8 mouse cellular contexts compared by ENCODE assay signal in the genomic region with DNA sequence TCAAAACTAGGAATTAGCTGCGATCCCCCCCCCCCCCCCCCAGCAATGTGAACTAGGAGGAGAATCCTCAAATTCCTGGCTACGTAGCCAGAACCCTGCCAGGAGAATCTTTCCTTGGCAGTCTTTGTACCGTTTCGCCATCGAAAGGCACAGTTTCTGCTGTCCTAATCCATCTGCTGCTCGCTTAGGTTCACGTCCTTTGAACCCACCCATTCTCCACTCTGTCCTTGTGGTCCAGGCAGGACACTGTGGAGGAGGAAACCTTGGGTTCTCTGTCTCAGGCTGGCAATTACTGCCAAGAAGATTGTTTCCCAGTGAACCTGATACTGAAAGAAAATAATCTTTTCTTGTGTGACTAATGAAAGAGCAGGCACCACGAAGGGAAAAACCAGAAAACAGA. TPM values are rescaled to one million over a fixed set of nuclear protein-coding genes. Genes with fewer than 3 reads are reported as not detected.
A peak's percentile ranks its signal among the peaks of the same experiment; 100 is the strongest.
DNase-seq lines count a peak whose midpoint lies in the region; ATAC-seq lines count a peak whose summit lies in the region.

No protein-coding gene starts in this region.

- no peak for ATAC-seq in heart, embryonic 13.5 days (ENCODE audit: extremely low read depth, insufficient number of reproducible peaks, low FRiP score, low TSS enrichment)
- no peak for ATAC-seq in forebrain, embryonic 13.5 days
- ATAC-seq in neural tube, embryonic 12.5 days (ENCODE audit: low FRiP score, low read depth) = no peak
- no peak for ATAC-seq in activated CD4-positive, CD25-positive, alpha-beta regulatory T cell, adult 4 months

- peak overlapping the region; percentile 98 for H3K9ac ChIP-seq in heart, embryonic 13.5 days
- 0 out of 2 replicates have a peak overlapping the region, but pooled peaks have one; percentile 23 for H3K9ac ChIP-seq in forebrain, embryonic 13.5 days
- H3K9ac ChIP-seq in neural tube, embryonic 12.5 days = peak overlapping the region; percentile 91

- H3K36me3 ChIP-seq in heart, embryonic 13.5 days = no peaks in the 10 kb centered on the region
- H3K36me3 ChIP-seq in forebrain, embryonic 13.5 days (ENCODE audit: poor library complexity, severe bottlenecking) = no peaks in the 10 kb centered on the region
- no peaks in the 10 kb centered on the region for H3K36me3 ChIP-seq in neural tube, embryonic 12.5 days

- intact Hi-C loops in heart, postnatal 25 days (cut with DNase I) = loop anchor here (2.0 to 10.0 kb wide), 2 partner anchors 165 to 431 kb away; a partner anchor contains a TSS

- H3K4me1 ChIP-seq in heart, embryonic 13.5 days = peaks cover 19% of the 10 kb centered on the region
- peaks cover 27% of the 10 kb centered on the region for H3K4me1 ChIP-seq in forebrain, embryonic 13.5 days
- peaks cover 19% of the 10 kb centered on the region; the same call in 1 of the 2 replicates for H3K4me1 ChIP-seq in neural tube, embryonic 12.5 days

- H3K4me3 ChIP-seq in heart, embryonic 13.5 days = peak overlapping the region; percentile 93
- H3K4me3 ChIP-seq in forebrain, embryonic 13.5 days = peak overlapping the region; percentile 95
- no peak overlapping the region for H3K4me3 ChIP-seq in neural tube, embryonic 12.5 days

- H3K9me3 ChIP-seq in heart, embryonic 13.5 days = no peaks in the 10 kb centered on the region
- no peaks in the 10 kb centered on the region for H3K9me3 ChIP-seq in forebrain, embryonic 13.5 days (replicated peaks)
- no peaks in the 10 kb centered on the region for H3K9me3 ChIP-seq in neural tube, embryonic 12.5 days

- DNase-seq in heart, postnatal 25 days (ENCODE audit: low spot score) = no peak
- peak; percentile 25 for DNase-seq in ZHBTc4 (ENCODE audit: low read depth, low spot score)
- DNase-seq in kidney, postnatal 36 days = peak; percentile 43 to 53
- DNase-seq in B cell, adult 2 months = no peak

- H3K27me3 ChIP-seq in heart, embryonic 13.5 days (replicated peaks) = no peaks in the 10 kb centered on the region
- H3K27me3 ChIP-seq in forebrain, embryonic 13.5 days = no peaks in the 10 kb centered on the region
- H3K27me3 ChIP-seq in neural tube, embryonic 12.5 days (replicated peaks) = no peaks in the 10 kb centered on the region

- peak overlapping the region; percentile 93 for H3K4me2 ChIP-seq in heart, embryonic 13.5 days
- peak overlapping the region; percentile 76 for H3K4me2 ChIP-seq in forebrain, embryonic 13.5 days
- peak overlapping the region; percentile 80 for H3K4me2 ChIP-seq in neural tube, embryonic 12.5 days (replicated peaks)

- H3K27ac ChIP-seq in heart, embryonic 13.5 days (replicated peaks) = no peak overlapping the region
- 0 out of 2 replicates have a peak overlapping the region, but pooled peaks have one; percentile 6 for H3K27ac ChIP-seq in forebrain, embryonic 13.5 days
- H3K27ac ChIP-seq in neural tube, embryonic 12.5 days = no peak overlapping the region

- WGBS in heart, embryonic 13.5 days = 3% methylated on average over 8 of the region's 8 CpGs
- WGBS in forebrain, embryonic 13.5 days = 4% methylated on average over 8 of the region's 8 CpGs
- 2% methylated on average over 8 of the region's 8 CpGs for WGBS in neural tube, embryonic 12.5 days

RNA-seq across cellular contexts. Expression of a gene that starts 1.0 kb away (rescaled TPM):
- 8.3 and 8.4 TPM in 2 replicates for polyA plus RNA-seq in heart, embryonic 13.5 days (2015; fragmentation: Nextera tagmentation; extraction: Ambion mirVana)
- total RNA-seq in heart, postnatal 25 days (2021) = 10 to 100 TPM; 27.2 to 34.1 TPM
- polyA plus RNA-seq in forebrain, embryonic 13.5 days (2015; fragmentation: Nextera tagmentation; extraction: Ambion mirVana) = 12.3 and 14.2 TPM in 2 replicates
- polyA plus RNA-seq in neural tube, embryonic 12.5 days (2016; fragmentation: Nextera tagmentation; extraction: Ambion mirVana) = 14.3 and 14.5 TPM in 2 replicates
- polyA plus RNA-seq in activated CD4-positive, CD25-positive, alpha-beta regulatory T cell, adult 4 months (2017; shearing (Covaris generic)) = 10 to 100 TPM; 14.0 to 16.6 TPM

RNA-seq across cellular contexts. Expression of a gene that starts 25.3 kb away (rescaled TPM):
- not detected in 2 replicates for polyA plus RNA-seq in heart, embryonic 13.5 days (2015; fragmentation: Nextera tagmentation; extraction: Ambion mirVana)
- total RNA-seq in heart, postnatal 25 days (2021) = not detected
- polyA plus RNA-seq in forebrain, embryonic 13.5 days (2015; fragmentation: Nextera tagmentation; extraction: Ambion mirVana) = not detected in 2 replicates
- not detected in 2 replicates for polyA plus RNA-seq in neural tube, embryonic 12.5 days (2016; fragmentation: Nextera tagmentation; extraction: Ambion mirVana)
- polyA plus RNA-seq in activated CD4-positive, CD25-positive, alpha-beta regulatory T cell, adult 4 months (2017; shearing (Covaris generic)) = not detected

RNA-seq across cellular contexts. Expression of a gene that starts 58.0 kb away (rescaled TPM):
- polyA plus RNA-seq in heart, embryonic 13.5 days (2015; fragmentation: Nextera tagmentation; extraction: Ambion mirVana) = not detected in 2 replicates
- not detected for total RNA-seq in heart, postnatal 25 days (2021)
- polyA plus RNA-seq in forebrain, embryonic 13.5 days (2015; fragmentation: Nextera tagmentation; extraction: Ambion mirVana) = not detected in 2 replicates
- 0.32 TPM in 1 of 2 replicates, not detected in the other for polyA plus RNA-seq in neural tube, embryonic 12.5 days (2016; fragmentation: Nextera tagmentation; extraction: Ambion mirVana)
- not detected for polyA plus RNA-seq in activated CD4-positive, CD25-positive, alpha-beta regulatory T cell, adult 4 months (2017; shearing (Covaris generic))

Comparison
In these comparisons a context has a peak if more than half of its experiments do, and no peak if none do; other contexts are left out.
1. H3K9ac ChIP-seq: peak in every context shown above with its lines; median percentile 98 in heart, embryonic 13.5 days; 91 in neural tube, embryonic 12.5 days; 23 in forebrain, embryonic 13.5 days.
2. DNase-seq: peak in ZHBTc4 (single experiment) and kidney, postnatal 36 days (2 of 2); none in heart, postnatal 25 days (single experiment) and B cell, adult 2 months (0 of 2).
3. Peak in every context shown above with its lines, with median percentiles within 50 percentile points of each other: H3K4me2 ChIP-seq.